Mouse (Mus musculus): ENCODE data around the gene Gmnn. TPM values are rescaled to one million over a fixed set of nuclear protein-coding genes. Genes with fewer than 3 reads are reported as not detected.
A peak's percentile ranks its signal among the peaks of the same experiment; 100 is the strongest.

Gmnn gene
- polyA plus RNA-seq, 1 experiment from 2014 or later, result 102 TPM

DNA sequence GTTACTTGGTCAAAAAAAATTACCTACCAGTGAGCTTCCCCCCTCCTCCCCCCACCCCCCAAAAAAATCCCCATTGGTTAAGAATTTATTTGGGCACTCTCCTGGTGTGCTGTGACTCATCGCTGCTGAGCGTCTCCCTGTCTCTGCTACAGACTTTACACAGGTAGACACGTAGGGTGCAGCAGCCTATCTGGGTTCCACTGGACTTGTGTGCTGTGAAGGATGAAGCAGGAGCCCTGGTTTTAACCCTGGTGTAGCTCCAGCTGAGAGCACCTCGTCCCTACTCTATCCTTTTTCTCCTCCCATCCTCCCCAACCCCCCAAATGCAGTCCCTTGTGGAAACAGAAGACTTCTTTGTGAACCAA, 37.3 kb downstream of the Gmnn start:
- no peak overlapping the region for H3K4me3 ChIP-seq
- ATAC-seq (ENCODE audit: extremely low read depth, insufficient number of reproducible peaks, low FRiP score, low TSS enrichment), result no peak
- H3K27me3 ChIP-seq (replicated peaks), result no peaks in the 10 kb centered on the region
- H3K9me3 ChIP-seq, result no peaks in the 10 kb centered on the region
- H3K36me3 ChIP-seq, result peaks cover 35% of the 10 kb centered on the region
- no peak overlapping the region for H3K4me2 ChIP-seq
- no peaks in the 10 kb centered on the region for H3K4me1 ChIP-seq
- no peak overlapping the region for H3K9ac ChIP-seq
- WGBS, result 61% methylated on average over 4 of the region's 4 CpGs
- H3K27ac ChIP-seq (replicated peaks), result no peak overlapping the region

DNA sequence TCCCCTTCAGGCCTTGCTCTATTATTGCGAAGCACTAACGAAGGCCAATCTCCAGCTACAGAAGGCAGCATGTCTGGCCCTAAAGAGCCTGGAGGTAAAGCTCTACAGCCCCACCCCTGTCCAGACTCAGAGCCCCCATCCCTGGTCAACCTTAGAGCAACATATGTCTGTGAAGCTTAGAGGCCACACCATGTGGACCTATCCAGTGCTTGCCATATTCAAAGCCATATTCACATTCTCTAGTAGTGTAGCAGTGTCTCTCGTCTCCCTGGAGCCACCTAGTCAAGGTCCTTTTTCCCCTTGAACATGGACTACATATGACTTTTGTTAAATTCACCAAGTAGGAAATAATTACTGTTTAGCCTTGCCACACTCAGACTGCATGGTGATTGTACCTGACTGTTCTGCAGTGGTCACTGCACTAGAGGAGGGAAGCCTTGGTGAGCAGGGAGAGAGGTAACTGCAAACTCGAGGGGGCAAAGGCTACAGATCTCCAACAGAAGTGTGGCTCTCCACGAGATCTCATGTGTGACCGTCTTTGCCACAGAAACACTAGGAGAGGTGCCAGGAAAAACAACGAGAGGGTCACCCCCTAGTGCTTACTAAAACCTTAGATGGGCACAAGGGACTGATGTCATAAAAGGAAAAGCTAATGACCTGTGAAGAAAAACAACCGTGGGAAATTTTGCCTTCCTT, 37.9 kb downstream of the Gmnn start:
- no peak for ATAC-seq (ENCODE audit: extremely low read depth, insufficient number of reproducible peaks, low FRiP score, low TSS enrichment)
- no peak overlapping the region for H3K4me2 ChIP-seq
- H3K4me3 ChIP-seq, result no peak overlapping the region
- H3K9ac ChIP-seq, result no peak overlapping the region
- no peaks in the 10 kb centered on the region for H3K27me3 ChIP-seq (replicated peaks)
- 50% methylated on average over 8 of the region's 8 CpGs for WGBS
- H3K27ac ChIP-seq (replicated peaks), result no peak overlapping the region
- H3K4me1 ChIP-seq, result no peaks in the 10 kb centered on the region
- H3K9me3 ChIP-seq, result no peaks in the 10 kb centered on the region
- peaks cover 39% of the 10 kb centered on the region for H3K36me3 ChIP-seq

DNA sequence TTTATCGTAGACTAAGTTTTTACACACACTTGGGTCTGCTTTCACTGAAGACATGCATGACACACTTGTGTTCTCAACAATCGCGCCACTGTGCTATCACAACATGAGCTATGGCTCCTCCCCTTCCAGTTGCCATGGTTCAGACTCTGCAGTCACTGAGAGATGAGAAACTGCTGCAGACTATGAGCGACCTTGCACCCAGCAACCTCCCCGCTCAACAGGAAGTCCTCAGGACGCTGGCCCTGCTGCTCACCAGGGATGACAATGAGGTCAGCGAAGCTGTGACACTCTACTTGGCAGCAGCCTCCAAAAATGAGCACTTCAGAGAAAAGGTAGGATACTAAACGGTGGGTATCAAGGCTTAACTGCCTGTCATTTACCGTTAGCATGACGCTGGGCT, 40.2 kb downstream of the Gmnn start:
- 67% methylated on average over 10 of the region's 10 CpGs for WGBS
- peaks cover 54% of the 10 kb centered on the region for H3K36me3 ChIP-seq

DNA sequence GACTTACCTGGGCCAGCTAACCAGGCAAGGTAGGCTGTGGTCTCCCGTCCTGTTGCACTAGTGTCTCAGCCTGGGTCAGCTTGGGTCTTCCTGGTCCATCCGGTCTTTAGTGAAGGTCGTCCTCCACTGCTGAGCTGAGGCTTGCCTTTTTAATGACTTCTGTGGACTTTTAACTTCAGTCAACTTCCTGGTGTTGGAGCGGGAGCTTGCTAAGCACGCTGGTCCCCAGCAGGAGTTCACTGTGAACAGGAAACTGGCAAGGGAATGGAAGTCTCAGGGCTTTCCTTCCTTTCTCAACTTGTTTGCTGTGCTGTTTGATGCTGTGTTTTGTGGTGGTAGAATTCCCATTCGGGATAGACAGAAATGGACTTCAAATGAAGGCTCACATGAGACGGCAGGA, 44.0 kb downstream of the Gmnn start:
- H3K27ac ChIP-seq (replicated peaks), result no peak overlapping the region

More for the DNA sequence above, 40.2 kb downstream of the Gmnn start:
- Histone ChIP-seq H3K4me1 (no peaks in the 10 kb centered on the region), H3K9me3 (no peaks in the 10 kb centered on the region), H3K9ac (no peak overlapping the region), H3K4me2 (no peak overlapping the region), H3K27me3 (replicated peaks) (no peaks in the 10 kb centered on the region), H3K4me3 (no peak overlapping the region), H3K27ac (replicated peaks) (no peak overlapping the region)
- no peak for ATAC-seq (ENCODE audit: extremely low read depth, insufficient number of reproducible peaks, low FRiP score, low TSS enrichment)

DNA sequence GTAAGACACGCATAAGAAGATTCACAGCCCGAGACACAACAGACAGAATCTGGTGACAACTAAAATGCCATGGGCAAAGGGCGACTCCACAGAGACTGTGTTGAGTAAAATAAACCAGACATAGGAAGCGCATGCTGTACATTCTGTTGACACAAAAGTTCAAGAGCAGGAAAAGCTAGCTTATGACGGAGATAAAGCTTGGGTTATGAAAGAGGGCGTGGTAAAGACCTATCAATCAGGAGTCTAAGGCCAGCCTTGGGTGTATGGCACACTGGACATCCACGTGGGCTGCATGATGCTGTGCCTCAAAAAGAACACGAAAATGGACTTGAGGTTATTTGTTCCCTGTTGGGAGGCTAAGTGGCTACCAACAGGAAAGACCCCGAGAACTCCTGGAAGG, 45.3 kb downstream of the Gmnn start:
- H3K36me3 ChIP-seq, result peaks cover 50% of the 10 kb centered on the region

More for the DNA sequence above, 44.0 kb downstream of the Gmnn start:
- Histone ChIP-seq H3K27me3 (replicated peaks) (no peaks in the 10 kb centered on the region; the same call in 1 of the 2 replicates), H3K4me2 (no peak overlapping the region), H3K36me3 (peaks cover 57% of the 10 kb centered on the region), H3K4me1 (peaks cover 9% of the 10 kb centered on the region), H3K9ac (no peak overlapping the region), H3K9me3 (no peaks in the 10 kb centered on the region), H3K4me3 (no peak overlapping the region)
- 61% methylated on average over 7 of the region's 7 CpGs for WGBS
- ATAC-seq (ENCODE audit: extremely low read depth, insufficient number of reproducible peaks, low FRiP score, low TSS enrichment), result no peak

DNA sequence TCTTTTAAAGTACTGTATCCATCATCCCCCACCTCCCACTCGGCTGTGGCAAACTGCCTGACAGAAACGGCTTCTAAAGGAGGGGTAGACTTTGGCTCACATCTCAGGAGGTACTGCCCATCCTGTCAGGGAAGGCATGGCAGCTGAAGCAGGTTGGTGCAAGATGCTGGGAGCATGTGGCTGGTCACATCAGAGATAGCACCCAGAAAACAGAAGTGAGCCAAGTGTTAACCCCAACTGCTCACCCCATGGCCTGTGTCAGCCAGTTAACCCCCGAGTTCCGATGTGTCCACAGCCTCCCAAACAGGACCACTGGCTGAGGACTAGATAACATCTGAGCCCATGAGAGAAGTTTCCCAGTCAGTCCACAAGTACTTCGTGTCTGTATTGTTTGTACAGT, 46.1 kb downstream of the Gmnn start:
- no peaks in the 10 kb centered on the region; the same call in 1 of the 2 replicates for H3K27me3 ChIP-seq (replicated peaks)
- no peak overlapping the region for H3K4me3 ChIP-seq
- no peak for ATAC-seq (ENCODE audit: extremely low read depth, insufficient number of reproducible peaks, low FRiP score, low TSS enrichment)
- no peak overlapping the region for H3K27ac ChIP-seq (replicated peaks)
- 68% methylated on average over 5 of the region's 5 CpGs for WGBS
- H3K9ac ChIP-seq, result no peak overlapping the region
- H3K36me3 ChIP-seq, result peaks cover 49% of the 10 kb centered on the region
- H3K4me1 ChIP-seq, result peaks cover 16% of the 10 kb centered on the region
- no peaks in the 10 kb centered on the region for H3K9me3 ChIP-seq
- H3K4me2 ChIP-seq, result no peak overlapping the region

More for the DNA sequence above, 45.3 kb downstream of the Gmnn start:
- Histone ChIP-seq H3K4me3 (no peak overlapping the region), H3K4me1 (peaks cover 16% of the 10 kb centered on the region), H3K27ac (replicated peaks) (no peak overlapping the region), H3K9me3 (no peaks in the 10 kb centered on the region), H3K4me2 (no peak overlapping the region), H3K9ac (no peak overlapping the region), H3K27me3 (replicated peaks) (no peaks in the 10 kb centered on the region; the same call in 1 of the 2 replicates)
- ATAC-seq (ENCODE audit: extremely low read depth, insufficient number of reproducible peaks, low FRiP score, low TSS enrichment), result no peak
- WGBS, result 60% methylated on average over 9 of the region's 9 CpGs

DNA sequence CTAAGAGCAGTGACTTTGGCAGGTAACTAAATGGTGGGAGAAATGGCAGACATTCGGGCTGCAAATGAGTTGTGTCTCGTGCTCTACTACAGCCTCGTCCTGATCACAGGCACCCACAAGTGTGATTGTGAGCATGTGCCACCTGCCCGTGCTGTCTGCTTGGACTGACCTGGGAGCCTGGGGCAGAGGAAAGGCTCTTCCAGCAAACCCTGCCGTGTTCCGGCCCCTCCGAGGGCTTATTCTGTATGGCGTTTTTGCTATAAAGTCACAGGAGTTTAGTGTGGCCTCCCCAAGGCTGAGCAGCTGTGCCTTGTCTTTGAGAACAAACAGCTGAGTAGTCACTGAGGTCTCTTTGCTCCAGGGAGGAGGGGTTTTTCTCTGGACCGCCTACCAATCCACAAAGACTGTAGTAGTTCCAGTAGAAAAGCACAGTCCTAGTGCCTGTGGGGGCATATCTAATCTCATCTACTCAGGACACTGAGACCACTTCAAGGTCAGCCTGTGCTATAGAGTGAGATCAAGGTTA, 47.3 kb downstream of the Gmnn start:
- Histone ChIP-seq H3K9me3 (no peaks in the 10 kb centered on the region), H3K9ac (no peak overlapping the region), H3K4me2 (no peak overlapping the region), H3K36me3 (peaks cover 49% of the 10 kb centered on the region), H3K4me1 (peaks cover 16% of the 10 kb centered on the region), H3K27ac (replicated peaks) (no peak overlapping the region), H3K4me3 (no peak overlapping the region), H3K27me3 (replicated peaks) (no peaks in the 10 kb centered on the region; the same call in 1 of the 2 replicates)
- WGBS, result 76% methylated on average over 9 of the region's 9 CpGs
- ATAC-seq (ENCODE audit: extremely low read depth, insufficient number of reproducible peaks, low FRiP score, low TSS enrichment), result no peak

DNA sequence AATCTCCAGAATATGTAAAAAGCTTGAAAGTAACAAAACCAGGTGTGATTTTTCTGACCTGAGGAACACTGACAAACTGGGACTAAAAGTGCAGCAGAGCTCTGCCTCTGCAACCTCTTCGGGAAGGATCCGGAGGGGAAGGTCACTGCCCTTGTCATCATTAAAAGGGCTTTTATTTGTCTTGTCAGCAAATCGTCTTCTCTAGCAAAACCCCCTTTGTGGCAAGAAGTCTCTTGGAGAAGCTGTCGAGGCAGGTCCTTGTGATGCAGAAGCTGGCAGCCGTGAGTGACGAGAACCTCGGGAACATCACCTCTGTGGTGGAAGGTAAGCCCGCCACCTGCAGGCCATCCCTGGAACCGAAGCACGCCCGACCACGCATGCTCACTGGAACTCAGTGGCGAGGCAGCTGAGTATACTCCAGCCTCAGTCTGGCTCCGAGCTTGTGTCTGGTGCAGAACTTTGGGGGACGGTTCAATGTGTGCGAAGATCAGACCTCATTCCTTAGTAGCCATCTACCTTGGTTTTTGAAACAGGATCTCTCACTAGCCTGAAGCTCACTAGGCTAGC, 48.2 kb downstream of the Gmnn start:
- no peak for ATAC-seq (ENCODE audit: extremely low read depth, insufficient number of reproducible peaks, low FRiP score, low TSS enrichment)
- Histone ChIP-seq H3K36me3 (peaks cover 42% of the 10 kb centered on the region), H3K4me2 (peak overlapping the region; percentile 61), H3K27me3 (replicated peaks) (no peaks in the 10 kb centered on the region; the same call in 1 of the 2 replicates), H3K4me3 (peak overlapping the region; percentile 23; the same call in 1 of the 2 replicates), H3K27ac (replicated peaks) (no peak overlapping the region; the same call in 1 of the 2 replicates), H3K4me1 (peaks cover 16% of the 10 kb centered on the region), H3K9me3 (no peaks in the 10 kb centered on the region), H3K9ac (peak overlapping the region; percentile 19; the same call in 1 of the 2 replicates)
- 8% methylated on average over 16 of the region's 16 CpGs for WGBS

DNA sequence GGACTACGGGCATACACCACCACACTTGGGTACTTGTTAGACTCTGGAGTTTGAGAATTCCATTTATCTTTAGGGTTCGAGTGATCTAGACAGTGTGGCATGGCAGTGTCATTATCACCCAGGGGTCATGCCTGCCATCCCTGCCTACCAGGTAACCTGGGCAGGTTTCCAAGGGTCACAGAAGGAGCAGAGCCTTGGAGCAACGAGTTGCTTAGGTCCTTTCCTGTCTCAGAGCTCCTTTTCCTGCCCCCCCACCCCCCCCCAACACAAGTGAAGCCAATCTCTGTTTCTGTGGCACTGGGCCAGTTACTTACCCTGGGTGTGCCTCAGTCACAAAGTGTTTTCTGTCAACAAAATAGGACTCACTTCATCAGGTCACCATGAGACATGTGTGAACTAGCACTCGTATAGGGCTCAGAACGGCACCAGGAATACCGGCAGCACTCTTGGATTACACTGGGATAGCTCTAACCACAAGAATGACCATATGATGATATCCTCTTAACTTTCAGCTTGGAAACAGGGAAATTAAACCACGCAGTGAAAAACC, 49.1 kb downstream of the Gmnn start:
- H3K4me1 ChIP-seq, result peaks cover 16% of the 10 kb centered on the region
- H3K27ac ChIP-seq (replicated peaks), result peak overlapping the region; percentile 20; the same call in 1 of the 2 replicates
- no peak overlapping the region; the same call in 1 of the 2 replicates for H3K9ac ChIP-seq
- H3K36me3 ChIP-seq, result peaks cover 33% of the 10 kb centered on the region
- ATAC-seq (ENCODE audit: extremely low read depth, insufficient number of reproducible peaks, low FRiP score, low TSS enrichment), result no peak
- no peak overlapping the region for H3K4me3 ChIP-seq
- WGBS, result 43% methylated on average over 7 of the region's 7 CpGs
- peak overlapping the region; percentile 61; the same call in 1 of the 2 replicates for H3K4me2 ChIP-seq
- H3K27me3 ChIP-seq (replicated peaks), result no peaks in the 10 kb centered on the region; the same call in 1 of the 2 replicates
- H3K9me3 ChIP-seq, result no peaks in the 10 kb centered on the region

DNA sequence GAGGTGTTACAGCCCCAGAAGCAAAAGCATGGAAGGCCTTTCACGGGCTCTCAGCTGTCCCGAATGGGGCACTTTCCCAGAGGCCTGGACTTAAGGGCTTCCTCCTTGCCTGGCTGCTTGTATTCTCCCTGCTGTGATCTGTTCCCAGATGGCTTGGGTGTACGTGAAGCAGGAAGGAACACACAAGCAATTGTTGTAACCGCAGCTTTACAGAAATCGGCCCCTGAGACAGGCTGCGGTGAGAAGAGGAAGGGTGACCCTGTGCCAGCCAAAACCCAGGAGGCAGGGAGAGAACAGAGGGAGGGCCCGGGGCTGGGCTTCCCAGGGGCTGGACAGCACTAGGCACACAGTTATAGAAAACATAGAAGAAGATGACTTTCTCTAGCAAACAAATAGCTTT, 50.8 kb downstream of the Gmnn start:
- Histone ChIP-seq H3K4me1 (peaks cover 16% of the 10 kb centered on the region), H3K9me3 (no peaks in the 10 kb centered on the region), H3K27me3 (replicated peaks) (no peaks in the 10 kb centered on the region; the same call in 1 of the 2 replicates), H3K4me2 (no peak overlapping the region), H3K9ac (no peak overlapping the region), H3K27ac (replicated peaks) (no peak overlapping the region), H3K36me3 (peaks cover 20% of the 10 kb centered on the region), H3K4me3 (no peak overlapping the region)
- 66% methylated on average over 7 of the region's 7 CpGs for WGBS
- ATAC-seq (ENCODE audit: extremely low read depth, insufficient number of reproducible peaks, low FRiP score, low TSS enrichment), result no peak

DNA sequence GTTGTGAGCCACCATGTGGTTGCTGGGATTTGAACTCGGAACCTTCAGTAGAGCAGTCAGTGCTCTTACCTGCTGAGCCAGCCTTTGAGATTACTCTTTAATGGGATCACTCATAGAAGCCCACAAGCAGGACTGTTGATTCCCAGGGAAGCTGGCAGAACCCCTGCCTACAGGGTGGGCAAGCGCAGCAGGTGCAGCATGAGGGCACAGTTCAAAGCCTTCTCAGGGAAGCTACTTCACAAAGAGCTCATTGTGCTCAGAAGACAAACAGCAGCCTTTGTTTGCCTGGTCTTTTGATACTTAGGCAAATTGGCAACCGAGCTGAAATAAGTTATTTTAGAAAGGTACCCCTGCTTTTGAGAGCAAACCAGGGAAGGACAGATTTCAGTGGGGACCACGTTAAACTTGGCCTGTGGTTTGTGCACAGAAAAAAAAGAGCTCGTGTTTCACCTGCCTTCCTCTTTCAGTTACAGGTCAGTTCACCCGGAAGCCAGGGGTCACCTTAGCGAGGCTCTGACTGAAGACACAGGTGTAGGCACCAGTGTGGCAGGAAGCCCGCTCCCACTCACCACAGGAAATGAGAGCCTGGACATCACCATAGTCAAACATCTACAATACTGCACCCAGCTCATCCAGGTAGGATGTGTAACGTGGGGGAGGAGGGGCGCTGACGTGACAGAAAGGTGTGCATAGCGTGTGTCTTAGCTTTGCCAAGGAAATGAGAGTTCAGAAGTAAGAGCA, 51.9 kb downstream of the Gmnn start:
- no peaks in the 10 kb centered on the region for H3K9me3 ChIP-seq
- H3K27ac ChIP-seq (replicated peaks), result no peak overlapping the region
- WGBS, result 81% methylated on average over 12 of the region's 12 CpGs
- no peak overlapping the region for H3K4me3 ChIP-seq
- H3K9ac ChIP-seq, result no peak overlapping the region
- peaks cover 16% of the 10 kb centered on the region for H3K4me1 ChIP-seq
- H3K36me3 ChIP-seq, result peaks cover 8% of the 10 kb centered on the region; the same call in 1 of the 2 replicates
- ATAC-seq (ENCODE audit: extremely low read depth, insufficient number of reproducible peaks, low FRiP score, low TSS enrichment), result no peak
- H3K4me2 ChIP-seq, result no peak overlapping the region
- H3K27me3 ChIP-seq (replicated peaks), result no peaks in the 10 kb centered on the region

Data from heart, embryonic 13.5 days (tissue).